Mouse (Mus musculus): ENCODE results near the gene Srrm4. TPM values are rescaled to one million over a fixed set of nuclear protein-coding genes. Genes with fewer than 3 reads are reported as not detected.

Gene Srrm4
- polyA plus RNA-seq, 1 experiment from 2014 or later = 0.09 TPM

DNA sequence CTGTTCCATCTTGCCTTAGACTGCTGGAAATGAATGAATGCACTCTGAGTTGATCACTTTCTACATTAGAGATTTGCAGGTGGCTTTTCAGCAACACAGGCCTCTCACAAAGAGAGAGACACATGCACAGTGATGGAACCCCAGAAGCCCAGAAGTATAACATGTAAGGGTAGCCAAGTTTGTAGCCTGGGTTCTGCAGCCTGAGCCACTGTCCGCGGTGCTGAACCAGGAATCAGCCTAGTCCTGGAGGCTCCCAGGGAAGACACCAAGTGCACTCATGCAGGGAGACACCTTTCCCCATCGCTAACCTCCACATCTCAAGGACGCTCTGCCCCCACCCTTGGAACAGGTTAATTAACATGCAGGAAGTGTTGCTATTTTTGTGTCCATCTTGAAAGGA, 73.6 kb downstream of the Srrm4 start:
- Histone ChIP-seq H3K4me2 (ENCODE audit: low read depth, severe bottlenecking) (no peak overlapping the region), H3K4me3 (ENCODE audit: low read depth, low read length) (no peak overlapping the region), H3K27me3 (ENCODE audit: control insufficient read depth, insufficient read depth, low read length) (no peaks in the 10 kb centered on the region), H3K4me1 (ENCODE audit: control insufficient read depth, insufficient read depth, low read length) (no peaks in the 10 kb centered on the region), H3K9me3 (ENCODE audit: control insufficient read depth, low read length) (no peaks in the 10 kb centered on the region), H3K9ac (ENCODE audit: low read length) (no peak overlapping the region), H3K27ac (replicated peaks; ENCODE audit: low read depth, low read length) (no peak overlapping the region), H3K36me3 (ENCODE audit: control insufficient read depth, insufficient read depth, low read length) (no peaks in the 10 kb centered on the region)
- peak; percentile 72 for DNase-seq (ENCODE audit: low spot score)
- WGBS = 26% methylated on average over 4 of the region's 4 CpGs
- no peak for ATAC-seq (ENCODE audit: insufficient number of reproducible peaks, low FRiP score, low TSS enrichment, low read depth)

DNA sequence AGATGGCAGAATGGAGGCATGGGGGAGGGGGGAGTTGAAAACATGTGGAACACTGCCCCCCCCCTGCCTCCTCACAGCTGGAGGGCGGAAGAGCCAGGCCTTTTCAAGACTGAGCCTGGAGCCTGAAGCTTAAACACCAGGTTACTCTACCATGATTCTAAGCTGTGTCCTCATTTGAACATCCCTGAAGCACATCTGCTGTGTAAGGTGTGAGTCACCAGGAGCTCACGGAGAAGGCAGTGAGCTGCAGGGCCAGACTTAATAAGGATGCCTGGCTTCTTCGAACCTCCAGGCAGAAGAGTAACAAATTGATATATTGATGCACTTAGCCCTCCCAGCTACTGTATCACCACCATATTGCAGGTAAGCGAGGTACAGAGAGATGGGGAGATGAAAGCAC, 79.5 kb downstream of the Srrm4 start:
- H3K9me3 ChIP-seq (ENCODE audit: control insufficient read depth, low read length) = no peaks in the 10 kb centered on the region
- H3K4me1 ChIP-seq (ENCODE audit: control insufficient read depth, insufficient read depth, low read length) = no peaks in the 10 kb centered on the region
- no peaks in the 10 kb centered on the region for H3K36me3 ChIP-seq (ENCODE audit: control insufficient read depth, insufficient read depth, low read length)
- no peak overlapping the region for H3K9ac ChIP-seq (ENCODE audit: low read length)
- H3K27me3 ChIP-seq (ENCODE audit: control insufficient read depth, insufficient read depth, low read length) = no peaks in the 10 kb centered on the region
- H3K4me2 ChIP-seq (ENCODE audit: low read depth, severe bottlenecking) = no peak overlapping the region
- no peak overlapping the region for H3K27ac ChIP-seq (replicated peaks; ENCODE audit: low read depth, low read length)
- WGBS = 66% methylated on average over 4 of the region's 4 CpGs
- no peak for DNase-seq (ENCODE audit: low spot score)
- ATAC-seq (ENCODE audit: insufficient number of reproducible peaks, low FRiP score, low TSS enrichment, low read depth) = no peak
- H3K4me3 ChIP-seq (ENCODE audit: low read depth, low read length) = no peak overlapping the region

DNA sequence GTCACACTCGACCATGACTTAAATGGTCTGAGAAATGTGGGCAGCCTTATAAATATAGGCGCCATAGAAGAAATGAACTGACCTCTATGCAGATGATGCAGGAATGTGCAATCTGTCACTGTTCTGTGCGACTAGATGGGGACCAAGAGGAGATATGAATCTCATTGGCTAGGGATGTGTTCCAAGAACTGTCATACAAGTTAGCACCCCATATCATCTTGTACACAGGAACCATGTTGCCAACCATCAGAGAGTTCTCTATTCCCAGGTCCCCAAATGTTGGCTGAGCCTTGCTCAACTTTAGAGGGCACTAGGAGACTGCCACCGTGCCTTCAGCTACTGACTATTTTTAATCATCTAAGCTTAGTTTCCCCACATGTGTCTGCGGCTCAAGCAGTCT, 81.4 kb downstream of the Srrm4 start:
- Histone ChIP-seq H3K4me1 (ENCODE audit: control insufficient read depth, insufficient read depth, low read length) (no peaks in the 10 kb centered on the region), H3K27ac (replicated peaks; ENCODE audit: low read depth, low read length) (no peak overlapping the region), H3K9ac (ENCODE audit: low read length) (no peak overlapping the region), H3K9me3 (ENCODE audit: control insufficient read depth, low read length) (no peaks in the 10 kb centered on the region), H3K4me2 (ENCODE audit: low read depth, severe bottlenecking) (no peak overlapping the region), H3K4me3 (ENCODE audit: low read depth, low read length) (no peak overlapping the region), H3K36me3 (ENCODE audit: control insufficient read depth, insufficient read depth, low read length) (no peaks in the 10 kb centered on the region), H3K27me3 (ENCODE audit: control insufficient read depth, insufficient read depth, low read length) (no peaks in the 10 kb centered on the region)
- ATAC-seq (ENCODE audit: insufficient number of reproducible peaks, low FRiP score, low TSS enrichment, low read depth) (no peak), DNase-seq (ENCODE audit: low spot score) (no peak)
- 79% methylated on average over 5 of the region's 5 CpGs for WGBS

DNA sequence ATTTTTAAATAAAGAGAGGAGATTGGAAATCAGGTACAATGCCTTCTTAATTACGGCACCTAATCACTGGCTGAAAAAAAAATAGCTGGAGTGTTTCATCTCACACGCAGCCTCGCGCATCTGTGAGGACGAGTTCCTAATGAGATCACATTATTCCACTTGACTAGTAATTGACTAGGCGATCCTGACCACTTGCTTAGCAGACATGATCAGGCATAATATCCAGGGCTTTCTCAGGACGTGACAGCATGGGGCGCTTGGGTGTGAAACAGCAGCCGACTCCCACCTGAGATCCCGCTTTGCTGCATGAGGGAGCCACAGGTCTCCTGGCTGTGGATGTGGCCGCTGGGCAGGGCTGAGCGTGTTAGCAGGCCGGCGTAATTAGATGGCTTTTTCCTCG, 90.3 kb downstream of the Srrm4 start:
- Histone ChIP-seq H3K27me3 (ENCODE audit: control insufficient read depth, insufficient read depth, low read length) (no peaks in the 10 kb centered on the region), H3K9ac (ENCODE audit: low read length) (no peak overlapping the region), H3K4me2 (ENCODE audit: low read depth, severe bottlenecking) (no peak overlapping the region), H3K4me3 (ENCODE audit: low read depth, low read length) (no peak overlapping the region), H3K36me3 (ENCODE audit: control insufficient read depth, insufficient read depth, low read length) (no peaks in the 10 kb centered on the region), H3K27ac (replicated peaks; ENCODE audit: low read depth, low read length) (no peak overlapping the region), H3K4me1 (ENCODE audit: control insufficient read depth, insufficient read depth, low read length) (peaks cover 2% of the 10 kb centered on the region; the same call in 1 of the 2 replicates), H3K9me3 (ENCODE audit: control insufficient read depth, low read length) (no peaks in the 10 kb centered on the region)
- no peak for DNase-seq (ENCODE audit: low spot score)
- 54% methylated on average over 15 of the region's 15 CpGs for WGBS
- ATAC-seq (ENCODE audit: insufficient number of reproducible peaks, low FRiP score, low TSS enrichment, low read depth) = no peak

DNA sequence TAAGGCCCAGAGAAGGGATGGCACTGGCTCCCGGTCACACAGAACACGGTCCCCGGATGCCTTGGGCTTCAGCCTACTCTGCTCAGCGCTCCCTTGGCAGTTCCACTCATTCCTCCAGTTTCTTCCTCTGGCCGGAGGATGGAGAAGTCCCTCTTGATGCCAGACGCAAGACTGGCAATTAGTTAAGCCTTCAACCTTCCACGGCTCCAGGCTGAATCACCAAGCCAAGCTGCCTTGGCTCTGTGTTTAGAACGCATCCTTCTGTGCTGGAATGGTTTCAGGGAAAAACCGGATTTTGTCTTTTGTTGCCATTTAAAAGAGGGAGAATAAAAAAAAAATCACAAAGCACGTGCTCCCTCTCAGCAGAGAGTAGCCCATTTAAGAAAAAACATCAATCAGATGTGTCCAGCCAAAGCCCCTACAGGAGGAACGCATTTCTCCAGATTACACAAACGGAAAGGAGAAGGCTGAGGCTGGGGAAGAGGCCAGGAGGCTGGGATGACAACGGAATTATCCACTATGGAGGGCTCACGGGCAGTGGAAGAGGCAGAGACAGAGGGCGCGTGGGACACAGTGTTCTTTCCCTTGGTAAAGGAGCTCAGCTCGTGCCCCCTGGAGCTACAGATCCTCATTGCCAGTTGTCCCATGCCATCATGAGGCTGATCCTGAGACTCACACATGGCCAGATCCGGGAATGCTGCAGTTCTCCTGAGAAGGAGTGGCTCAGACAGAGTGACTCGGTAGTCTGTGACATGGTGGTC, 92.6 kb downstream of the Srrm4 start:
- ATAC-seq (ENCODE audit: insufficient number of reproducible peaks, low FRiP score, low TSS enrichment, low read depth) = no peak

DNA sequence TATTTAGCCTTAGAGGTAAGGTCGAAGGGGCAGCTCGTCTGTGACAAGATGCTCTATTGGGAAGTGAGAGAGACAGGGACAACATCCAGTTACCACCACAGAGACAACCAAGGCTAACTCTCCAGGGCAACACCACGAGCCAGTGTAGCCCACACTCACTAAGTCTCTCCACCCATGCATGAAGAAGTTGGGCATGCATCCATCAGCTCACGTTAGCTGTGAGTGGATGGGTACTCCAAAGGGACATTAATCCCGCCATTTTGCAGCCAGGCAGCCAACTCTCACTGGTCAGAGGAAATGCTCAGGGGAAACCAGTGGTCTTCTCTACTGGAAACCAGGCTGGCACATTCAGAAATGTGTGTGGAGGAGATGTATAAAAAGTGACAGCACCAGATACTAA, 93.8 kb downstream of the Srrm4 start:
- Histone ChIP-seq H3K9ac (ENCODE audit: low read length) (no peak overlapping the region), H3K4me3 (ENCODE audit: low read depth, low read length) (no peak overlapping the region), H3K36me3 (ENCODE audit: control insufficient read depth, insufficient read depth, low read length) (no peaks in the 10 kb centered on the region), H3K27me3 (ENCODE audit: control insufficient read depth, insufficient read depth, low read length) (no peaks in the 10 kb centered on the region), H3K9me3 (ENCODE audit: control insufficient read depth, low read length) (no peaks in the 10 kb centered on the region), H3K27ac (replicated peaks; ENCODE audit: low read depth, low read length) (no peak overlapping the region), H3K4me2 (ENCODE audit: low read depth, severe bottlenecking) (no peak overlapping the region), H3K4me1 (ENCODE audit: control insufficient read depth, insufficient read depth, low read length) (peaks cover 2% of the 10 kb centered on the region; the same call in 1 of the 2 replicates)
- DNase-seq (ENCODE audit: low spot score) = no peak
- WGBS = 88% methylated on average over 5 of the region's 5 CpGs
- ATAC-seq (ENCODE audit: insufficient number of reproducible peaks, low FRiP score, low TSS enrichment, low read depth) = no peak

More for the DNA sequence above, 92.6 kb downstream of the Srrm4 start:
- Histone ChIP-seq H3K4me1 (ENCODE audit: control insufficient read depth, insufficient read depth, low read length) (peaks cover 2% of the 10 kb centered on the region; the same call in 1 of the 2 replicates), H3K9me3 (ENCODE audit: control insufficient read depth, low read length) (no peaks in the 10 kb centered on the region), H3K27me3 (ENCODE audit: control insufficient read depth, insufficient read depth, low read length) (no peaks in the 10 kb centered on the region), H3K9ac (ENCODE audit: low read length) (no peak overlapping the region), H3K36me3 (ENCODE audit: control insufficient read depth, insufficient read depth, low read length) (no peaks in the 10 kb centered on the region), H3K4me3 (ENCODE audit: low read depth, low read length) (no peak overlapping the region), H3K4me2 (ENCODE audit: low read depth, severe bottlenecking) (no peak overlapping the region), H3K27ac (replicated peaks; ENCODE audit: low read depth, low read length) (no peak overlapping the region)
- 76% methylated on average over 19 of the region's 19 CpGs for WGBS
- DNase-seq (ENCODE audit: low spot score) = no peak

DNA sequence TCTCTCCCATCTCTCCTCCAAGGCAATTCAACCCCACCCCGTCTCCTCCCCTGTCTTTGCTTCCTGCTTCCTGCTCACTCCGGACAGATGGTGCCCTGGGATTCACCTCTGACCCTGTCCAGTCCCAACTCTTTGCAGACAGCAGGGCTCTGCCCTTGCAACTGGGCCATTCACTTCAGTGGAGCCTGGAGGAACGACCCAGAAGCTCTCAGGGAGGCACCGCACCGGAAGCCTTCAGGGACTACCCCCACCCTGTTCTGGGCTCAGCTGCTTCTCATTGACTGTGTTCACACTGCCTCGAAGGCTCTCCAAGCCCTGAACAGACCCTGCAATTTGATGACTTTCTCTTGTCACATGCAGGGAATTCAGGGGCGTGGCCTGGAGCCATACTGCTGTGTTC, 94.4 kb downstream of the Srrm4 start:
- WGBS = 8% methylated on average over 7 of the region's 7 CpGs
- peak; percentile 27 for DNase-seq (ENCODE audit: low spot score)
- Histone ChIP-seq H3K4me3 (ENCODE audit: low read depth, low read length) (no peak overlapping the region), H3K27ac (replicated peaks; ENCODE audit: low read depth, low read length) (no peak overlapping the region), H3K4me2 (ENCODE audit: low read depth, severe bottlenecking) (no peak overlapping the region), H3K36me3 (ENCODE audit: control insufficient read depth, insufficient read depth, low read length) (no peaks in the 10 kb centered on the region), H3K4me1 (ENCODE audit: control insufficient read depth, insufficient read depth, low read length) (peaks cover 2% of the 10 kb centered on the region; the same call in 1 of the 2 replicates), H3K9me3 (ENCODE audit: control insufficient read depth, low read length) (no peaks in the 10 kb centered on the region), H3K9ac (ENCODE audit: low read length) (no peak overlapping the region), H3K27me3 (ENCODE audit: control insufficient read depth, insufficient read depth, low read length) (no peaks in the 10 kb centered on the region)
- ATAC-seq (ENCODE audit: insufficient number of reproducible peaks, low FRiP score, low TSS enrichment, low read depth) = no peak

DNA sequence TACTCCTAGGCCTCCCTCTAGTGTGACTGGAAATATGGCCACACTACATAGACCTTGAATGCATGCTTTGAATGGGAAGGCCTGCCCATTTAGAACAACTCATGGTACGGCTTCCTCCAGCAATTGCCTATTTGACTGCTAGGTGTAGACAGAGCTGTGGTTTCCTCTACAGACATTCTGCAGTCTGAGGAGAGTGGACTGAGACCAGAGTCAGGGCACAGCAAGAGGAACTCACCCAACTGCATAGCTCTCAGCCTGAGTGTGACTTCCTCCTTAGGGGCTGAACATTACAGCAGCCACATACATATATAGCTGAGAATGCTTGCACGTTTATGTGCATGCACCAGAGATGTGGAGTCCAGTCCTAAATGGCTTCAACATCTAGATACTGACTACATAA, 94.9 kb downstream of the Srrm4 start:
- 70% methylated on average over 2 of the region's 2 CpGs for WGBS
- no peak overlapping the region for H3K4me3 ChIP-seq (ENCODE audit: low read depth, low read length)

DNA sequence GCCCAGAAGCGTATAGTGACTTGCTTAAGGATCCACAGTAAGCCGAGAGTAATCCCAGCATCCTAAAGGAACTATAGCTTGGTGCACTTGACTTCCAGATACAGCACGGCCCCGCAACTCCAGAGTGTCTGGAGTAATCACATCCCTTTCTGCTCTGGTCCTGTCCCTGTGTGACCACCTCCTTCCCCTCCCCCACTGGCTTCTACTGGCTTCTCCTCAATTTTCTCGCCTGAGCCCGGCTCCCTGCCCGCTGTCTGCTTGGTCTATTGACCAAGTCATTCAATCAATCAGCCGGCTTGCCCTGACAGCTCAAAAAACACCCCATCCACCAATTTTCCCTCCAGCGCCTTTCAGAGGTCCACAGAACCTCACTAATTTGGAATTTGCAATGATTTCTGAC, 96.2 kb downstream of the Srrm4 start:
- 60% methylated on average over 9 of the region's 9 CpGs for WGBS
- Histone ChIP-seq H3K4me2 (ENCODE audit: low read depth, severe bottlenecking) (no peak overlapping the region), H3K9ac (ENCODE audit: low read length) (no peak overlapping the region), H3K9me3 (ENCODE audit: control insufficient read depth, low read length) (no peaks in the 10 kb centered on the region), H3K27ac (replicated peaks; ENCODE audit: low read depth, low read length) (no peak overlapping the region), H3K36me3 (ENCODE audit: control insufficient read depth, insufficient read depth, low read length) (no peaks in the 10 kb centered on the region), H3K27me3 (ENCODE audit: control insufficient read depth, insufficient read depth, low read length) (no peaks in the 10 kb centered on the region), H3K4me1 (ENCODE audit: control insufficient read depth, insufficient read depth, low read length) (peaks cover 2% of the 10 kb centered on the region; the same call in 1 of the 2 replicates), H3K4me3 (ENCODE audit: low read depth, low read length) (no peak overlapping the region)
- ATAC-seq (ENCODE audit: insufficient number of reproducible peaks, low FRiP score, low TSS enrichment, low read depth) (no peak), DNase-seq (ENCODE audit: low spot score) (no peak)

More for the DNA sequence above, 94.9 kb downstream of the Srrm4 start:
- no peak overlapping the region for H3K27ac ChIP-seq (replicated peaks; ENCODE audit: low read depth, low read length)
- DNase-seq (ENCODE audit: low spot score) = no peak
- H3K4me1 ChIP-seq (ENCODE audit: control insufficient read depth, insufficient read depth, low read length) = peaks cover 2% of the 10 kb centered on the region; the same call in 1 of the 2 replicates
- H3K36me3 ChIP-seq (ENCODE audit: control insufficient read depth, insufficient read depth, low read length) = no peaks in the 10 kb centered on the region
- H3K9ac ChIP-seq (ENCODE audit: low read length) = no peak overlapping the region
- H3K27me3 ChIP-seq (ENCODE audit: control insufficient read depth, insufficient read depth, low read length) = no peaks in the 10 kb centered on the region
- no peak overlapping the region for H3K4me2 ChIP-seq (ENCODE audit: low read depth, severe bottlenecking)
- no peaks in the 10 kb centered on the region for H3K9me3 ChIP-seq (ENCODE audit: control insufficient read depth, low read length)
- ATAC-seq (ENCODE audit: insufficient number of reproducible peaks, low FRiP score, low TSS enrichment, low read depth) = no peak
